Mouse (Mus musculus): ENCODE results near the gene Vezt.

DNA sequence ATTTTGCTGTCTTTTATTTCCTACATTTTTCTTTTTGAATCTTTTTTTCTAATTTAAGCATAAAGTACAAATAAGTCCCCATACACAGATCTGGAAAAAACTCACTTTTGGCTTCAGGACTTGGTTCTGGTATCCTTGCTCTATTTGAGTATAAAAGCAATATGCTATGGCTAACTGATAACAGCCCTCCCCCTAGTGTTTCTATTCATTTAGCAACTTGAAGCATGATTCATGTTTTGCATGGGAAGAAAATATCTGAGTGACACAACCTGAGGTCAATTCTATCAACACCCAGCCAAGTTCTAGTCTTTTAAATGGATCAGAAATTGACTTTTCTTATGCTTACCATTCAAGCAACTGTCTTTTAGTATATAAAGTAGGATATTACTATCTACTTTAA is 68.1 kb downstream of the Vezt start:
- TF ChIP-seq CTCF (IDR thresholded peaks at IDR 0.05; ENCODE audit: extremely low read depth, insufficient read depth, low read length) (no peak), POLR2A (IDR thresholded peaks at IDR 0.05; ENCODE audit: extremely low read depth, insufficient read depth, low read length) (no peak)
